Mouse (Mus musculus) WW6 (cell line): ENCODE data around the gene Elac2.

Experiments used
- DNase-seq: peaks from one replicate; pipeline ENCODE4 v3.0.0-alpha.2; 2013; ENCODE audit warnings: low read depth, low spot score

The Elac2 gene

GRCm38 (mm10) chr11:64978720-64979488, at the start of gene Elac2:
Gene Elac2, plus strand, starts transcription at chr11:64979038.
- peak; percentile 97 for DNase-seq

- DNase-seq = no peak
These were observed 49.7 kb upstream of the Elac2 start for GRCm38 (mm10) chr11:64929130-64929529.

GRCm38 (mm10) chr11:64931060-64931770, 47.6 kb upstream of the Elac2 start:
- no peak for DNase-seq

GRCm38 (mm10) chr11:64937226-64937625, 41.6 kb upstream of the Elac2 start:
- DNase-seq = no peak

GRCm38 (mm10) chr11:64941193-64941592, 37.6 kb upstream of the Elac2 start:
- DNase-seq = no peak

- no peak for DNase-seq
These were observed 29.1 kb upstream of the Elac2 start for GRCm38 (mm10) chr11:64949782-64950181.

- DNase-seq = no peak
These were observed 21.7 kb upstream of the Elac2 start for GRCm38 (mm10) chr11:64956962-64957729.

- DNase-seq = no peak
These were observed 16.2 kb upstream of the Elac2 start for GRCm38 (mm10) chr11:64962629-64963028.

GRCm38 (mm10) chr11:64968507-64968906, 10.3 kb upstream of the Elac2 start:
- peak; percentile 58 for DNase-seq

- DNase-seq = no peak
These were observed 9.9 kb upstream of the Elac2 start for GRCm38 (mm10) chr11:64968939-64969342.

GRCm38 (mm10) chr11:64971471-64971988, 7.3 kb upstream of the Elac2 start:
- no peak for DNase-seq

- no peak for DNase-seq
These were observed 6.4 kb upstream of the Elac2 start for GRCm38 (mm10) chr11:64972418-64972817.

GRCm38 (mm10) chr11:64979489-64979845, 629 bp downstream of the Elac2 start:
- no peak for DNase-seq

GRCm38 (mm10) chr11:64988556-64988955, 9.7 kb downstream of the Elac2 start:
- no peak for DNase-seq

GRCm38 (mm10) chr11:64998439-64998838, 19.6 kb downstream of the Elac2 start:
- no peak for DNase-seq

GRCm38 (mm10) chr11:64999685-65000084, 20.8 kb downstream of the Elac2 start:
- DNase-seq = no peak

- DNase-seq = no peak
These were observed 22.9 kb downstream of the Elac2 start for GRCm38 (mm10) chr11:65001729-65002128.

- DNase-seq = no peak
These were observed 24.8 kb downstream of the Elac2 start for GRCm38 (mm10) chr11:65003611-65004010.

GRCm38 (mm10) chr11:65004836-65005235, 26.0 kb downstream of the Elac2 start:
- DNase-seq = no peak

GRCm38 (mm10) chr11:65006047-65006446, 27.2 kb downstream of the Elac2 start:
- no peak for DNase-seq

GRCm38 (mm10) chr11:65013906-65014305, 35.1 kb downstream of the Elac2 start:
- no peak for DNase-seq

- DNase-seq = no peak
These were observed 37.9 kb downstream of the Elac2 start for GRCm38 (mm10) chr11:65016754-65017153.
